Mouse (Mus musculus) CD4-positive, CD25-positive, alpha-beta regulatory T cell, adult 9 weeks (primary cell): ENCODE data around the gene Gm9780. TPM values are rescaled to one million over a fixed set of nuclear protein-coding genes. Genes with fewer than 3 reads are reported as not detected.

Experiments
- polyA plus RNA-seq: library from polyadenylated mRNA; unstranded; fragments of 100-300 nt; shearing (Covaris generic); gene quantifications from one replicate; pipeline ENCODE4 v1.2.1, GENCODE M21; 2017

The Gm9780 gene
- not detected for polyA plus RNA-seq

DNA sequence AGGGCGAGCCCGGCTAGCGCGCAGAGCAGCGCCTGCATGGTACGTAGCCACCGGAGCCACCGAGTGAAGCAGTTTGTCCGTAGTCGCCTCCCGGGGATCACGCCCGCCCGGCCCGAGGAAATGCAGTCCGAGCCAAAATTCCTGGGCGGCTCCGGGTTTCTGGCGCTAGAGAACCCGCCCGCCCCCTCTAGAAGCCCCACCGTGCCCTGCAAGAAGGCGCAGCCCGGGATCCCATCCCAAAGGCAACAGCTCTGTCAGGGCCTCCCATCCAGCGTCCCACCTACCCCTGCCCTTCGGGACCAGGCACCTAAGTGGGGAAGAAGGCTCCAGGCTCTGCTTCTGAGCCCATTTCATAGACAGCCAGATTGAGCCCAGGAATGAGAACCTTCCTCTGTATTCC, at the start of gene Gm9780:
Gene Gm9780 (minus strand): TSS at position 101 of the 400 bp plus-strand sequence.

DNA sequence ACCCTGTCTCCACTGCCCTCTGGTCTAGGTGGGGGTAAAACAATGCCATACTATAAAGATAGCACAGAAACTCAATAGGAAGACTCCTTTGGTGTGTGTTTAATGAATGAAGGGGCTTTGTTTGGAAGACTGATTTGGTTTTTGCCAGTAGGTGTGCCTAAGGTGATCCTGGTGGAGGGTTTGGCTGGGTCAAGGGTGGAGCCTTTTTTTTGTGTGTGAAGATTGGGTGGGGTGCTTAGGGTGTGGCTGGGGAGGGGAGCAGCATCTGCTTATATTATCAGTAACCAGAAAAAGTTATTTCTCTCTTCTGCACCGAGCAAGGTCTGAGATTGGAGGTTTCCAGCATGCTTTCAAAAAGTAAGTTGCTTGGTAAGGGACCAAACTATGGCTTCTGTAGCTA, 39.5 kb upstream of the Gm9780 start, which contains the start of gene Cphx3:
Gene Cphx3 (plus strand): TSS at position 301 of the 400 bp plus-strand sequence.

DNA sequence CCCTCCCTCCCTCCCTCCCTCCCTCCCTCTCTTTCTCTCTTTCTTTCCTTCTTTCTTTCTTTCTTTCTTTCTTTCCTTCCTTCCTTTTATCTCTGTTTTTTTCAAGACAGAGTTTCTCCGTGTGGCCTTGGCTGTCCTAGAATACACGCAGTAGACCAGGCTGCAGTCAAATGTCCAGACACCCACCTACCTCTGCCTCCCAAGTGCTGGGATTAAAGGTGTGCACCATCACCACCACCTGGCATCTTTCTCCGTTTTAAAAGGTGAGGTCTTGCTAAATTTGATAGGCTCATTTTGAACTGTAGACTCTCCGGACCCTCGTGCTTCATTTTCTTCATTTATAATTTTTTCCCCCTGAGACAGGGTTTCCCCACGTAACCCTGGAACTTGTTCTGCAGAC, 38.7 kb upstream of the Gm9780 start, which contains the start of gene Cphx2:
Gene Cphx2 (plus strand): TSS at position 301 of the 400 bp plus-strand sequence.

DNA sequence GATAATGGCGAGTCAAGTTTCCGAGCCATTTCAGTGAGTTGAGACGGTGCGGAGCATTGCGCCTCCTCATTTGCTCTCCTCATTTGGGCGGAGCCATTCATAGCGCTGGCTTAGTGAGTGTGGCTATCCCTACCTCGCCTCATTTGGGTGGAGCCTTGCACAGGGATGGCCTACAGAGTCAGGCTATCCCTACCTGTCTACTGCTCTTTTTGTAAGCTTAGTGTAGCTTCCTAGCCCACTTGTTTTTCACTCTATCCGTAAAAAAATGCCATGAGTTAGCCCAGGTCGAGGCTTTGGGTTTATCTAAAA, 24.8 kb upstream of the Gm9780 start, which contains the start of gene Tmem254c:
Gene Tmem254c (minus strand): TSS at position 31 of the 309 bp plus-strand sequence.

DNA sequence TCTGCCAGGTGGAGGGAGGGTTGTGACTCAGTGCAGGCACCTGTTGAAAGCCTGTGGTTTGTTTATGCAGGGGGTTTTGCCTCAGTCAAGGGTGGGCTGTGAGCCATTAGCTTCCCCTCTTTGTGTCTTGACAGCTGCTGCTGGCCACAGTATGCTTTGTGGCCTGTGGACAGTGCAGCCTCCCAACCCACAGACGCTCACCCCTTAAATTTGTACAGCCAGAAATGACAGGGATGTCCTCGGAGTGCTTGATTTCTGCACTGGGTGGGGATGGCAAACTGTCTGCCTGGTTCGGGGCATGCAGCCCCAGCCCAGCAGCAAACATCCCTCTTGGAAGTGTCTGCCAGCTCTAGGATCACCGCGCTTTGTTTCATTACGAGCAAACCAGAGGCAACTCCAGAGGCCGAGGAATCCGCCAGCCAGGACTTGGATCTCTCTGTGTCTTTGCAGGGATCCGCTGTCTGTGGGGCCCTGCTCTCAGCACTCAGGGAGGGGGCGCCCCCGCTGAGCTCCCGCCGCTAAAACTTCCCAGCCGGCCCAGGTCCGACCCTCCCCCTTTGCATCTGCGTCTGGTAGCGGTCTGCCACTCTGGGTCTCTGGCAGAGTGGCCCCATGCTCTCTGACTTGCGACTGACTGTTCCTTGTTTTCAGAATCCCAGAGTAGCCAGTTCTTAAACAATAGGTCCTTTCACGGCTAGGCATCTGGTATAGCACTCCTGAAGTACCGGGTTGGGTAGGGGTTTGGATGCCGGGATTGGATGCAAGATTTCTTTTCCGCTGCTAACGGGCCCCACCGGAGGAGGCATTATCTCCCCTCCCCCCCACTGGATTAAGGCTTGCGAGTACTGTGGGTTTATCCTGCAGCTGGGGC, 63.9 kb downstream of the Gm9780 start, which contains the start of gene Duxbl1:
Gene Duxbl1 (plus strand): TSS at position 207 of the 871 bp plus-strand sequence.

Other genes with a start within 250 kb of the Gm9780 start
- gene Anxa11, start 200.6 kb downstream of the Gm9780 start, polyA plus RNA-seq, result 70.4 TPM
- gene Plac9a, start 139.6 kb downstream of the Gm9780 start, polyA plus RNA-seq, result not detected
- gene Tmem254a, start 115.0 kb downstream of the Gm9780 start, polyA plus RNA-seq, result 12.0 TPM
- gene Cphx1, start 104.4 kb downstream of the Gm9780 start, polyA plus RNA-seq, result not detected
- not detected for gene Duxbl1, start 64.1 kb downstream of the Gm9780 start, polyA plus RNA-seq
- gene Tmem254c, start 24.6 kb upstream of the Gm9780 start, polyA plus RNA-seq, result 164 TPM
- not detected for gene Cphx2, start 38.8 kb upstream of the Gm9780 start, polyA plus RNA-seq
- gene Cphx3, start 39.6 kb upstream of the Gm9780 start, polyA plus RNA-seq, result not detected
- not detected for gene Duxbl2, start 75.6 kb upstream of the Gm9780 start, polyA plus RNA-seq
- gene Plac9b, start 139.8 kb upstream of the Gm9780 start, polyA plus RNA-seq, result not detected
- 56.3 TPM for gene Tmem254b, start 164.3 kb upstream of the Gm9780 start, polyA plus RNA-seq
- gene Duxbl3, start 215.3 kb upstream of the Gm9780 start, polyA plus RNA-seq, result not detected